Mouse (Mus musculus) urinary bladder, postnatal 14 days (tissue): Measurements from ENCODE around the gene Ptprj.
A peak's percentile ranks its signal among the peaks of the same experiment; 100 is the strongest.

ENCODE experiments used
- DNase-seq: peaks from one replicate; pipeline ENCODE4 v3.0.0; 2021; ENCODE audit warnings: low spot score

Gene Ptprj

DNA sequence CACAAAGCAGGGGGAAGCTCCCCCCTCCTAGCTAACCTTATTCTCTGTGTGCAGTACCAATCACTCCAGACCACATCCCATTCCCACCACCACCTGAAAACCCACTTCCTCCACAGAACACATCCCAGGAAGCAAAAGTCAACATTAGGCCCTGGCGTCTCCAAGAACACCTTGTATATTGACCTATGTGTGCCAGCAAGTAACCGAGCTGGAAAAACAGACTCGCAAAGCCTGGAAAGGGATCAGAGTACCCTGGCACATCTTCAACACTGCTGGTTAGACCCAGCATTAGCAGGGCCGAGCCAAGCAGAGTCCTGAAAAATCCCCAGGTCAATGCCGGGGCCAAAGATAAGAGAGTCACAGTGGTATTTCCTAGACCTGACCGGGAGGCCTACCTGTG, 58.0 kb downstream of the Ptprj start:
- peak; percentile 30 for DNase-seq

DNA sequence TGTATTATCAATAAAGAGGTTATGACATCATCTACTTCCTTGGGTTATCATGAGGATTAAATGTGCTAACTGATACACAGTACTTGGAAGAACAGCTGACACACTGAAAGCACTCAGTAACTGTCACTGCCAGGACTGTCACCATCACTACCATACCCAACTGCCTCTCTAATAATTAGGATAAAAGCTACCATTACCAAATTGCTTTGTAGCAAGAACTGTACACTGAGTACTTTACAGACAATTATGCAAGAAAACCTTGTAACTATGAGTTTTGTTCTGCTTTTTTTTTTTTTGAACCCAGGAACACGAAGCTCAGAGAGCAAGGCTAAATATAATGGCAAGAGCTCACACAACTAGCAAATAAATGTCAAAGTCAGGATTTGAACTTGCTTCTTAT, 58.5 kb downstream of the Ptprj start:
- no peak for DNase-seq

DNA sequence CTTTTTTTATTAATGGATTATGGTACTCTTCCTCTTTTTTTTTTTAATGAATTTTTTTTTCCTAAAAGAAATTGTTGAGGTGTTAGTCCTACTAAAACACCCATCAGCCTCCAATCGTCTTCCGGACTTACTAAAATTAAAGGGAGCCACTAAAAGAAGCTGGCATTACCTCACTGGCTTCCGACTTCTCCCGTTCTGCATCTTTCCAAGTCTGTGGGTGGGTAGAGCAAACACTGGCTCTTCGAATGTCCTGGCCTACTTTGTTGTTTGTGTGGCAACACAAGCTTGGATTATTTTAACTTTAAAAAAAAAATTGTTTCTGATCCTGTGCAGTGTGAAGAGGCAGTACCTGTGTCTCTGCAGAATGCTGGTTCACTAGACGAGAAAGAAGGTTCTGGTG, 62.2 kb downstream of the Ptprj start:
- DNase-seq: no peak

DNA sequence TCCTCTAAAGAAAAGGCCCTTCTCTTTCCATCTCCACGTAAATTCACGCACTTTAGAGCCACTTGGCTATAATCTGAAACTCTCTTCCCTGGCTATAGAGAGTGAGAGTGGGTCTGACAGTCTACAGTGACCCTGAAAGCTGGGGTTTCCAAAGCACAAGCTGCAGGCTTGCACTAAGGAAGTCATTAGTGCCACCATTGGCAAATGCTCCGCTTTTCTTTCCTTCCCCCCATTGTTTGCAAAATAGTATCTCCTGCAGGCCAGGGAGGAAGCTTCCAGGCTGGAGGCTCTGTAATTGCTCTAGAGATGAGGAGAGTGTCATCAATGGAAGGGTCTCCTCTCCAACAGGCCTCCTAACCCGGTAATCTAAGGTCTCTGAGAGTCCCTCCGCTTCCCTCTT, 65.5 kb downstream of the Ptprj start:
- DNase-seq: no peak

DNA sequence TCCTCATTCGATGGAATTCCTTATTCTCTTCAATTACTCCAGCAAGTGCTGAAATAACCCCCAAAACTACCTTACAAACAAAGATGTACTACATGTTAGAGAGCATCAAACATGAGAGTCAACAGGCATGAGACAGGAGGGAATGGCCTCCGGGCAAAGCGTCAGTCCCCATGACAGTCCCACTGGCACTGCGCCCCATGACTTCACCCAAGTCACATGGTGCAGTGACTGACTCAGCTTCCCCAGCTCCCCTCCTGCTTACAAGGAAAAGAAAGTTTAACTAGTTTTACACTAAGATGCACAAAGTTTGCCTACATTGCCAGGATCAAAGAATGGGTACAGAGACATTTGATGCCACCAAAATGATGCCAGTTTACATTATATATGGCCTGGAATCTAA, 71.2 kb downstream of the Ptprj start:
- no peak for DNase-seq

DNA sequence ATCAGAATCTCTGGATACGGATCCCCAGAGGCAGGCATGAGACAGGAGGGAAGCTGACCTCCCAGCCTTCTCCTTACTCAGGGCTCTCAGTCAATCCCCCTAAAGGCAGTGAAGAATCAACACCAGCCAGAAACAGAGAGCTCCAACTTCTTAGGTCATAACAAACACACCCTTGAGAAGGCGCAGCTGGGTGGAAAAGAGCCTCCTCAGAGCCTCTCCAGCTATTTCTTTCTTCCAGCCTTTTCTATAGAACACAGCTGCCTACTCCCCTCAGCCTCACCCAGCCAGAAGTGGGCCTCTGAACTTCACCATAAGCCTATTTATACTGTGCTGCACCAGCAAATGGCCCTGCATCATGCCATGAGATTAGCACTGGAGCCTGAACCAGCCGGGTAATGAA, 74.3 kb downstream of the Ptprj start:
- peak; percentile 39 for DNase-seq

DNA sequence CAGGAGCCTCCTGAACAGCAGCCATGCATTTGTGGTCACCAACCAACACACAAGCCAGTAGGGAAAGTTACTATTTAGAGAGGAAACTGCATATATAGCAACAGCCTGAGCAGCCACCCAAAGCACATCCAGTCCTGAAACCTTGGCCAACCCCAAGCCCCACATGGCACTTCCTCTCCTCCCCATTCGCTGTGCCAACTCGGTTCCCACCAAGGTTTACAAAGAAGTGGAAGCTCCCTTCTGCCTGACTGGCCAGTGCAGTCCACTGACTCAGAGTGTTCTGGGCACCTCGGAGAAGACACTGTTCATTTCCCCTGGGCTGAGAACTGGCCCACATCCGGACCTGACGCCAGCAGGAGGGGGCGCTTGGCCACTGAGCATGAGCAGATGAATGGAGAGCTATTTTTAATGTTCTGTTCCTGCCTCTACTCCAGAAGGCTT, 75.7 kb downstream of the Ptprj start:
- DNase-seq: peak; percentile 53

DNA sequence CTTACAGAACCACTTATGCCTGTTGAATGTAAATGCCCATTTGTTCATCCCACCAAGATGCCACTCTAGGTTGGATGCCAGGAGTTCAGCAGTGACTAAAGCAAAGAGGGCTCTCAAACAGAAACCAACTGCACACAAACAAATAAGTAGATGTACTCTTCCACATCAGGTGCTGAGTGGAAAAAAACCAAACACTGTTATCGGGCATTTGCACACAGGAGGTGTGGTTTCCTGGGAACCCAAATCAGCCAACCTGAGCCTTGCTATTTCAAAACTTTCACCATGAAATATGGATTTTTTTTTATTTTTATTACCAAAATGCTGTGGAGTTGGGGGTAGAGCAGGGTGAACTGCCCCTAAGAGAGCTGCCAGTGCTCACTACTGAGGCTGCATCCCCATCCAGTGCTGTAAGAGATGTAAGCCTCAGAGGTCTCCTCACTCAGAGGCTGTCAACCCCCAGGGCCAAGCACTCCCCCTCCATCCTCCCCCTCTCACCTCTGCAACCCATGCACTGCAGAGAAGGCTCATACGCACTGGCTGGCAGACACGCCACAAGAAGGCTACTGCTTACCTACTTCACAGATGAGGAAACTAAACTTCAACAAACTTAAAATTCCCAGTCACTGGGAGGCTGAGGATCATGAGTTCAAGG, 77.1 kb downstream of the Ptprj start:
- DNase-seq: no peak

DNA sequence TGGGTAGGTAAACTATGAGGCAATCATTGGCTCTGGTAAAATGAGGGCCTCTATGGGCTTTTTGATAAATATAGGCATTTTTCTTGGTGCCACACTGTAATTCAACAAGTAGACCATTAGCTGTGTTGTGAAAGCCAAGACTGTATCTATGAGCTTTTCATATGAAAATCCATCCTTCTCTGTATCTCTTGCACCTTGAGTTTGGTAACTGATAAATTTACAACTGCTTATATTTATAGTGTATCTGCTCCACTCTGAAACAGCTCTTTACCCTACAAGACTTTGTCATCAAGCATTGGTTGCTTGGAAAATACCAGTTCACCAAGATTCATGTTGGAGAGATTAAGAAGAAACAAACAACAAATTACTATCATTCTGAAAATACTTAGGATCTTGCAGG, 77.7 kb downstream of the Ptprj start:
- DNase-seq: no peak

DNA sequence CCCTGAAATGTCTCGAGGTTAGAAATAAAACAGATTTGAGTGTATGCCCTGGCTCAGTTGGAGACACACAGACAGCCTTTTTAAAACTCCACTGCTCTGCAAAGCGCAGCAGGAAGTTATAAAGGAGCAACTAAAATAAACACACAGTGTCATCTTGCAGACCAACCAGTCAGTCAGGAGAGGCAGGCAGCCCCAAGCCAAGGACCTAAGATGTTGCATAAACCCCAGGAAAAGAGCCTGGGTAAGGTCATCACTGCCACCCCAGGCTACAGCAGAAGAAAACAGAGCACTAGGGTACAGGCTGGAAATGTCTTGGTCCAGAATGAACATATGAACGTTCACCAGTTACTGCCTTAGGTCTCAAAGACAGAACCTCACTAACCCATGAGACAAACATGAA, 78.7 kb downstream of the Ptprj start:
- DNase-seq: peak; percentile 58

DNA sequence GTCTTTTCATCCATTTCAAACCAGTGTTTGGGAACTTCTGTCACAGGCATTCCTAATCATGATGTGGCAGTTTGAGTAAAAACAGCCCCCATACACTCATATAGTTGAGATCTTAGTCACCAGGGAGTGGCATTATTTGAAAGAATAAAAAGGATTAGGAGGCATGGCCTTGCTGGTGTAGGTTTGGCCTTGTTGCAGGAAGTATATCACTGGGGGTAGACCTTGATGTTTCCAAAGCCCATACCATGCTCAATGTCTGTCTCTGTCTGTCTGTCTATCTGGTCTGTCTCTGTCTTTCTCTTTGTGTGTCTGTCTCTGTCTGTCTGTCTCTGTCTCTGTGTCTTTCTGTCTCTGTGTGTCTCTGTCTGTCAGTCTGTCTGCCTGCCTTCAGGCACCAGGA, 79.6 kb downstream of the Ptprj start:
- no peak for DNase-seq

DNA sequence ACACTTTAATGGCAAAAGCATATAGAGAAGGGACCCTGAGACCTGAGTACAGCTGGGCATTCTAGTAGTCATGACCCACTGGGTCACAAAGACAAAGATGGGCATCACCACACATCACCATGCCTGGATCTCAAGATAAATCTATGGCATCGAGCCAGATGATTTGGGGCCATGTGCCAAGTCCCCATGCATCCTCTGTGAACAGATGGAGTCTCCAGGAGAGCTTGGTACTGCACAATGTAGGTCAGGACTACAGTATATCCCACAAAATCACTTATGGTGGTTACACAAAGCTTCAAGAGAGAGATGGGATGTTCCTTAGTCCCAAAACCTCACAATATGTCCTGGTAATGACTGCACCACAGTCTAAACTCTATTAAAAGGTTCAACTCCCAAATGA, 81.4 kb downstream of the Ptprj start:
- no peak for DNase-seq

DNA sequence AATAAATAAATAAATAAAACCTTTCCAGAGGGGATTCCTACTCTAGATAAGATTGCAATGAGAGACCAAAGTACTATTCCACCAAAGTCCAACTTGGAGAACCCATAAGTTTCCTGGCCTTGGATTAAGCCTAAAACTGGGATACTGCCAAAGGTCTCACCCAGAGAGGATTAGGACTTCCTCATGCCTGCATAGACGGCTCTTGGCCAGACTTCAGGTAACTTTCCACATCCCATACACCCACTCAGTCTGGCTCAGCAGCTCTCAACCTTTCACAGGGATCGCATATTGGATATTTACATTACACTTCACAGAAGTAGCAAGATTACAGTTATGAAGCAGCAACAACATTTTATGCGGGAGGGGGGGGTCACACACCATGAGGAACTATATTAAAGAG, 82.9 kb downstream of the Ptprj start:
- DNase-seq: no peak

DNA sequence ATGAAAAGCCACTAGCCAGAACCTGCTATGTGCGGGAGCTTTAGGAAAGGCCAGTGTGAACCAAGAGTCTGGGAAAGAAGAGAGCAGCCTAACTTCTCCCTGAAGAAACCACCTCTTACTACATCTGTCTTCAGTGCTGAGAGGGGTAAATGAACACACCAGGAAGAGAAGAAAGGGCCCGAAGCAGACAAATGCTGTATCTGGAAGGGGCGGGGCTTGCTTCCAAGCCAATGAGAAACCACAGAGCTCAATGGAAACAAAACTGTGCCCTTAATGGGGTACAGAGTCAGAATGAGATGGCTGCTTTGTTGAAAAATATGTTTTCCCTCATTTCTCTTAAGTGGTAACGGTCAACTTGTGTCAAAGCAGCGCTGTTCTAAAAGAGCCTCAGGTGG, 83.8 kb downstream of the Ptprj start:
- DNase-seq: no peak

DNA sequence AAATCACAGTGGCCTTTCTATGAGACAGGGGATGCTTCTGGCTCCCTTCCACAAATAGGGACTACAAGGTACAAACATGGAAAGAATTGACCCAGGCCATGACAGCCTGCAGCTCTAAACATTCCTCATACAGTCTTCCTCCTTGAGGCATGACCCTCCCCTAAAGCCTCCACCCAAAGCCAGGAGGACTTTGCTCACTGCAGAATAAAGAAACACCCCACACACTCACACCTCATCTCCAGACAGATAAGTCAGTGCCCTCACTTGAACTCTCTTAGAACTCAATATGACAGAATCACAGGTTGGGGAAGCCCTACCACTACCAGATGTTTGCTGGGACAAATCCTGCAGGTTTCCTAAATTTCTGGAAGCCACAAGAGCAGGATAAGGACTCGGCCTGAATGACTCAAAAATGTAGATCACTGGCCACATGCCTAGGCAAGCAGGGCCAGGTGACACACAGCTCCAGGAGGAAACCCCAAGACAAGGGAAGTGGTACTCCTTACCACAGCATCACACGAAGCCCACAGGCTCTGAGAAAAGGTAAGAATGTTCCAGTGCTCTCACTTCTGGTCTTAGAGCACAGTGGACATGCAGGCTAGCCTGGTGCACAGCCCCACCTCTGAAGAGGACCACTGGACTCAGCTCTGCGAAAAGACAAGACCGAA, 84.3 kb downstream of the Ptprj start:
- no peak for DNase-seq

DNA sequence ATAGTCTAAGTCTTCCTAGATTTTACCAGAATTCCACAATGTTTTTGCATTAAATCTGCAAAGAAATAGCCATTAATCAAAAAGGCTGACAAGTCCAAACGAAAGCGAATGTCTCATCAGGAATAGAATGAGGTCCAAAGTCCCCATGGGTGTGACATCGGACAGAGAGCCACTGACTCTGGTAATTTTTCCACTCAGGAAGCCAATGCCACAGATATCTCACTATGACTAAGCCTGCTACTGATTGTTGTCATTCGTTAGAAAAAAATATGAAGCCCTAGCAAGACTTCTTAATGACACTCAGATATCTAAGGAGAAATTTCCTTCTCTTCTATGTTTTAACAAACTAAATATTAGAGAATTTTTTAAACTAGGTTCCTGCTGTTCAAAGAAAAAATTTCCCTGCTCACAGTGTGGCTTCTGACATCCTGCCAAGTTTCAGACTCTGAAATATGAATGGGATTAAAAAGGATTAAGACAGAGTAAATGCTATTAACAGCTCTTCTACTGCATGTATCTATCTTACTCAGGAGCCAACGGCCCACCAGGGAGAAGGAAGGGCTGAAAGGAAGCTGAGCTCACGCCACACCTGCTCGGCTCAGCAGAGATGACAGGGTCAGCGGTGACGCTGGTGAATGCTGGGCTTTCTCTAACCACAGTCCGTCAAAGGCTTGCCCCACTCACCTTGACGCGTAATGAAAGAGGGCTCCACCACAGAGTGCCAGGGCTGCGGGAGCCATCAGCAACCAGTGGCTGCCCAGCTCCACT, 90.0 kb downstream of the Ptprj start:
- DNase-seq: no peak

DNA sequence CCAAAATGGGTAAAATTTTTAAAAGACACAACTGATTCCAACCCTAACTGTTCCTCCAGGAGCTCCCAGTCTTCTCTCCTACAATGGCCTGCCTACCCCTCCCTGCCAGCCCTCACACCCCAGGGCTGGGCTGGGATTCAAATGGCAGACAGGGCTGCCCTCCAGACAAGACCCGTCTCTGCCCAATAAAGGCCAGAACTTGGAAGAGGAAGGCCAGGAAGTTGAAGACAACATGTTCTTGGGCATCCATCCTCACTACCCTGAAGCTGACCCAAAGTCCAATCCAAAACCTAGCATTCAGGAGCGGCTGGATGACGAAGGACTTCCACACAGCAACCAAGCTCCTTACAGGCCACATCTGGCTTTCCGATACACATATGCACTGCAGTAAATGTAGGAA, 90.6 kb downstream of the Ptprj start:
- no peak for DNase-seq

DNA sequence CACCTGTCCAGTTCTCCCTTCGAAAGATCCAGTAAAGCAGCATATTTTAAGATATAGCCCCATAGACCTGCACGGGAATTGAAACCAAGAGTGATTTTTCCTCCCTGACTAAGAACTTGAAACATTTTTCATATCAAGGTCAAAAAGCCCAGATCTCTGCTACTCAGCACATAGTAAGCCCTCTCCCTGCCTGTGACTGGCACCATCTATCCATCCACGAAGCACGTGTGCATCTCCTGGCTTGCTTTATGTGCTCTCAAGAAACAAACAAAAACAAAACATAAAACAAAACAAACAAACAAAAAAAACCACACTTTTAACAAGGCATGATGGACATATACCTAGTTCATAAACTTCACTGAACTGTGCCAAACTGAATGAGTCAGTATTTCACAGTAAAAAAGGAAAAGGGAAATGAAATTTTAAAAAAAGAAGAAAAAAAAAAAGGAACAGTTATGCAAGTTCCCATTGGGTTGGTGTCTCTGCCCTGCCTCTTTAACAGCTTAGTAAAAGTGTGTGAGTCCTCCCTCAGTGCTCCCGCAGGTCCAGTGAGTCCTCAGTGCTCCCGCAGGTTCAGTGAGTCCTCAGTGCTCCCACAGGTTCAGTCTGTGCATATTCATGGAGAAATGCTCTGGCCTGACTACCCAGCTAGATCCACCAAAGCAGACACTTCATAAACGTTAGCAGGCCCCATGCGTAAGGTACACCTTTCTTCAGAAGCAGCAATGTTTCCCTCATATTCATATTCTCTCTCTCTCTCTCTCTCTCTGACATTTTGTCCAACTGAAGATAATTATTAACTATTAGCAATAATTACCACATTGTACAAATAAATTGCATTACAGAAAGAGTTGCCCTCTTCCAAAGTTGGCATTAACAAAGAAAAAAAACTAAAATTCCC, 91.5 kb downstream of the Ptprj start:
- DNase-seq: no peak

DNA sequence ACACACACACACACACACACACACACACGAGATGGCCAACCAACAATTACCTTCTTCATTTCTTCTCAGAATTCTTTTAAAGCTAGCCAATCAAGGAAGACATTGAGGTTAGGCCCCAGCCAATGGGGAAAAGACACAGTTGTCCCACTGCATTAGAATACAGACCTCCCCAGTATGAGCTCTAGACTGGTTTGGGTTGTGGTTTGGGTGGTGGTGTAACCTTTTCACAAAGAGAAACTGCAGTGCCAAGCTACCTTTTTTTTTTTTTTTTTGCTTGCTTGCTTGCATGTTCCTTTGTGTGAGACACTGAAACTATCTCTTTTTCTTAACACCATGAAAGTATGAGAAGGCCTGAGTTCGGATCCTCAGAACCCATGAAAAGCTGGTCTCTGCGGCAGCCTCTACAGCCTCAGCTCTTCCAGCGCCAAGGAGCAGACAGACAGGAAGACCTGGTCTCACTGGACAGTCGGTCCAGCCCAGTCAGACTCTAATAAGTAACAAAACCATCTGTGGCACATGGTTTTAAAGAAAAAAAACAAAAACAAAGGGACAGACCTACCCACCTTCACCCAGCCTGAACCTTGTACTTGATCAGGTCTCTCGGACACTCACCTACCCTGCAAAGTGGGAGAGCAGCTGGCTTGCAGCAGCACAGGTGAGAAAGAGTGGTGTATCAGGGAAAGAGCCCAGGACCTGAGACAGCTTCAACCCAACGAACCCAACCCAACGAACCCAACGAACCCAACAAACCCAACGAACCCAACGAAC, 92.8 kb downstream of the Ptprj start:
- no peak for DNase-seq

DNA sequence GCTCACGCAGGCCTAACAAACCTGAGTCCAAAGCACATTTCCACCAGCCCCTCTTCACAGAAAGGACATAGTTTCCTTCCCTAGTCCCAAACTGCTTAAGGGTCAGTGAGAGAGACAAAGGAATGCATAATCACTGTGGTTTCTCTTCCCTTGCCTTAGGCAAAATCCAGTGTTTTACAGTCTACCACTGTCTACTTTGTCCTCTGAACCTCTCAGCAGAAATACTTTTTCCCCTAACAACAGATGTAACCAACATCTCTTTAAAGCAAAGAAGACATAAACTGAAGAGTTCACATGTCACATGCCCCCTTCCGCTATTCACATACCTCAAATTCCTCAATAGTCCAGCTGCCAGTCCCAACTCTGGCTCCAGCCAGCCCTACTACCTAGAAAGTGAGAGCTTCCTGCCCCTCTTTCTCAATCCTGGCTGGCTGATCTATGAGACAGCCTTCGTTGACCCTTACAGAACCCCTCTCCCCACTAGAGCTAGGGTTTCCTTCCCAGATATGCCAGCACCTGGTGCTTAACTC, 94.2 kb downstream of the Ptprj start:
- DNase-seq: no peak

DNA sequence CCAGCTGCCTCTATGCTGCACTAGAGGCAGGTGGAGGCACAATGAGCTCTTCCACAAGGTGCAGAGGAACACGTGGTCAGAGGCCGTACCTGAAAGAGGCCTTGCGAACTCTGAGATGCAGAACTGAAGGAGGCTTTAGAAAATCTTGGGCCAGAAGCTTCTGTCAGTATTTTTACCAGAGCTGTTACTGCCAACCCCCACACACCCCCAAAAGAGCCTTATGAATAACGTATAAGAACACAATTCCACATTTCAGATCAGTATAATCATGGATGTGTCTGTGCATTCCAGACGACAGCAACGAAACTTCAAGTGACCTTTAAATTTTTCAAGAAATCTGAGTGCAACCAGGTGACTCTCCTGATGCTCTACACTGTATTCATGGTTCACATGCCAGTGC, 98.9 kb downstream of the Ptprj start:
- no peak for DNase-seq
